Mouse (Mus musculus): ENCODE results near the gene D11Wsu47e.

GRCm38 (mm10) chr11:113648152-113648551 lies 36.1 kb upstream of the D11Wsu47e start:
- TF ChIP-seq POLR2A (IDR thresholded peaks at IDR 0.05; ENCODE audit: borderline replicate concordance, control insufficient read depth, low read depth, low read length) (0 out of 2 replicates have a peak, but pooled peaks have one; percentile 13), CTCF (IDR thresholded peaks at IDR 0.05; ENCODE audit: control insufficient read depth, insufficient read depth, low read length) (peak; percentile 98)
